ENCODE assay signal across 7 mouse cellular contexts in the genomic region with DNA sequence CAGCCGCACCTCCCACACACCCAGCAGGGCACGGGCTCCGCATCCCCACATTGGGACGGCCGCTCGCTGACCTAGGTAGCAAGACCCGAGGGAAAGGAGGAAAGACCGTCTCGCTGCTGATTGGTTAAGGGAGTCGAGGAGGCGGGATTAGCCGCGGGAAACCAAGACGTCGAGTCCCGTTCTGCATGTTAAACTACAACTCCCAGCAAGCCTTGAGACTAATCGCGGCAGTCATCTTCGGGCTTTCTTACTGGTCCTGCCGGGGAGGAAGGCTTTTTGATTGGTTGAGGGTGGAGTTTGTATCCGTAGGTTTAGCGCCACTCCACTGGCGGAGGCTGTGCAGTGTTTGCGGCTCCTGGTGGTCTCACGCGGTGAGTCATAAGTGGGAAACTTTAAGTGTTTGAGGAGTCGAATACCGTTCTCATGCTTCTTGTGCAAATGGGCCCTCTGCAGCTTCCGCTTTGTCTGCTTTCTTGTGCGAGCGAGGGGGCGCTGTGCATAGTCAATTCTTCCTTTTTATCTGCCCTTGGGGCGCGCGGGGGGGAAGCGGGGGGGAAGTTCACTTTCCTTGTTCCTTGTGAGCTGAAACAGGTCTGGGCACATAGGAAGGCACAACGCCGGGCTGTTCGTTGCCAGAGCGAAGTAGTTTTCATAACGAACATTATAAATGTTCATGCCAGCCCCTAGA. TPM values are rescaled to one million over a fixed set of nuclear protein-coding genes. Genes with fewer than 3 reads are reported as not detected.
DNase-seq lines count a peak whose midpoint lies in the region; ATAC-seq lines count a peak whose summit lies in the region.

A gene (minus strand): TSS at position 100 of the 688 bp plus-strand sequence.
A gene (plus strand): TSS at position 302 of the 688 bp plus-strand sequence.

- peak within 1 kb of the TSS; percentile 81 for H3K9ac ChIP-seq in embryonic facial prominence, embryonic 11.5 days (replicated peaks; ENCODE audit: low read length)
- H3K9ac ChIP-seq in midbrain, embryonic 13.5 days (replicated peaks): peak within 1 kb of the TSS; percentile 73

- peak; percentile 96 for DNase-seq in adrenal gland, postnatal 14 days
- peak; percentile 99 for DNase-seq in embryonic facial prominence, embryonic 11.5 days (ENCODE audit: low spot score)
- DNase-seq in kidney, adult 11 months: peak; percentile 99
- peak; percentile 92 for DNase-seq in limb, embryonic 10.5 days (ENCODE audit: low spot score)
- DNase-seq in spleen, adult 12 weeks (ENCODE audit: low spot score): peak; percentile 92

- WGBS in embryonic facial prominence, embryonic 11.5 days: under 1% methylated on average over 41 of the region's 41 CpGs
- WGBS in limb, embryonic 10.5 days: under 1% methylated on average over 41 of the region's 41 CpGs
- under 1% methylated on average over 41 of the region's 41 CpGs for WGBS in midbrain, embryonic 13.5 days

- peak; percentile 98 for ATAC-seq in embryonic facial prominence, embryonic 11.5 days (replicated peaks; ENCODE audit: insufficient number of reproducible peaks, low FRiP score, low TSS enrichment, low read depth)
- ATAC-seq in granulocyte monocyte progenitor cell, adult 5-6 weeks (replicated peaks; ENCODE audit: poor library complexity, severe bottlenecking): peak; percentile 86
- peak; percentile 99 for ATAC-seq in midbrain, embryonic 13.5 days

- H3K4me3 ChIP-seq in embryonic facial prominence, embryonic 11.5 days (ENCODE audit: low read depth, low read length): peak within 1 kb of the TSS; percentile 75
- H3K4me3 ChIP-seq in limb, embryonic 10.5 days: peak within 1 kb of the TSS; percentile 73
- peak within 1 kb of the TSS; percentile 59 for H3K4me3 ChIP-seq in midbrain, embryonic 13.5 days (replicated peaks)

- no peaks in the 10 kb centered on the region for H3K27me3 ChIP-seq in embryonic facial prominence, embryonic 11.5 days (ENCODE audit: control insufficient read depth, insufficient read depth, low read length)
- no peaks in the 10 kb centered on the region for H3K27me3 ChIP-seq in limb, embryonic 10.5 days (ENCODE audit: low read depth, poor library complexity, severe bottlenecking)
- H3K27me3 ChIP-seq in midbrain, embryonic 13.5 days: no peaks in the 10 kb centered on the region

- H3K36me3 ChIP-seq in embryonic facial prominence, embryonic 11.5 days (replicated peaks; ENCODE audit: control insufficient read depth, insufficient read depth, low read depth, low read length): no peaks in the 10 kb centered on the region
- H3K36me3 ChIP-seq in limb, embryonic 10.5 days: peaks cover 42% of the 10 kb centered on the region
- 0 out of 2 replicates have a peak, but pooled peaks cover 2% of the 10 kb centered on the region for H3K36me3 ChIP-seq in midbrain, embryonic 13.5 days

- peak within 1 kb of the TSS; percentile 72 for H3K27ac ChIP-seq in embryonic facial prominence, embryonic 11.5 days (replicated peaks; ENCODE audit: low read depth, low read length)
- peak within 1 kb of the TSS; percentile 89 for H3K27ac ChIP-seq in limb, embryonic 10.5 days
- peak within 1 kb of the TSS; percentile 73 for H3K27ac ChIP-seq in midbrain, embryonic 13.5 days

- no peaks in the 10 kb centered on the region for H3K4me1 ChIP-seq in embryonic facial prominence, embryonic 11.5 days (ENCODE audit: control insufficient read depth, insufficient read depth, low read length)
- peaks cover 22% of the 10 kb centered on the region for H3K4me1 ChIP-seq in limb, embryonic 10.5 days
- peaks cover 16% of the 10 kb centered on the region for H3K4me1 ChIP-seq in midbrain, embryonic 13.5 days (replicated peaks)

- no peaks in the 10 kb centered on the region for H3K9me3 ChIP-seq in embryonic facial prominence, embryonic 11.5 days (replicated peaks; ENCODE audit: control insufficient read depth, low read length)
- H3K9me3 ChIP-seq in limb, embryonic 10.5 days (replicated peaks): no peaks in the 10 kb centered on the region
- H3K9me3 ChIP-seq in midbrain, embryonic 13.5 days: no peaks in the 10 kb centered on the region

- H3K4me2 ChIP-seq in embryonic facial prominence, embryonic 11.5 days (ENCODE audit: low read depth, low read length): peak within 1 kb of the TSS; percentile 78
- H3K4me2 ChIP-seq in midbrain, embryonic 13.5 days (replicated peaks): peak within 1 kb of the TSS; percentile 75

RNA-seq across cellular contexts. Expression of the first gene that starts in this region (rescaled TPM):
- 20.0 and 23.0 TPM in 2 replicates for total RNA-seq in adrenal gland, postnatal 14 days (2021)
- 27.1 and 28.7 TPM in 2 replicates for polyA plus RNA-seq in embryonic facial prominence, embryonic 11.5 days (2014; fragmentation: Nextera tagmentation; extraction: Ambion mirVana)
- 68.2 and 80.1 TPM in 2 replicates for total RNA-seq in granulocyte monocyte progenitor cell, adult 5-6 weeks (2014; fragmentation: Nextera tagmentation)
- 63.6 and 77.4 TPM in 2 replicates for total RNA-seq in granulocyte monocyte progenitor cell, adult 5-6 weeks (2017)
- polyA plus RNA-seq in limb, embryonic 10.5 days (2016; fragmentation: Nextera tagmentation; extraction: Ambion mirVana): 27.3 and 33.6 TPM in 2 replicates
- polyA plus RNA-seq in midbrain, embryonic 13.5 days (2015; fragmentation: Nextera tagmentation; extraction: Ambion mirVana): 10.8 and 11.1 TPM in 2 replicates

RNA-seq across cellular contexts. Expression of the second gene that starts in this region (rescaled TPM):
- total RNA-seq in adrenal gland, postnatal 14 days (2021): 5.9 and 6.0 TPM in 2 replicates
- 24.7 and 25.5 TPM in 2 replicates for polyA plus RNA-seq in embryonic facial prominence, embryonic 11.5 days (2014; fragmentation: Nextera tagmentation; extraction: Ambion mirVana)
- total RNA-seq in granulocyte monocyte progenitor cell, adult 5-6 weeks (2014; fragmentation: Nextera tagmentation): 29.3 and 32.6 TPM in 2 replicates
- total RNA-seq in granulocyte monocyte progenitor cell, adult 5-6 weeks (2017): 22.6 and 39.0 TPM in 2 replicates
- 40.8 and 45.1 TPM in 2 replicates for polyA plus RNA-seq in limb, embryonic 10.5 days (2016; fragmentation: Nextera tagmentation; extraction: Ambion mirVana)
- polyA plus RNA-seq in midbrain, embryonic 13.5 days (2015; fragmentation: Nextera tagmentation; extraction: Ambion mirVana): 12.5 and 13.8 TPM in 2 replicates

Comparison
In these comparisons a context has a peak if more than half of its experiments do, and no peak if none do; other contexts are left out.
1. Peak in every context shown above with its lines: DNase-seq, ATAC-seq, H3K4me3 ChIP-seq and H3K27ac ChIP-seq.